In genomic region chr16:16527267-16527666, GRCm38 (mm10) we compare ENCODE assay signal across 8 mouse cellular contexts.
A peak's percentile ranks its signal among the peaks of the same experiment; 100 is the strongest.
DNase-seq lines count a peak whose midpoint lies in the region; ATAC-seq and TF ChIP-seq lines count a peak whose summit lies in the region.

No protein-coding gene starts in this region.

- ATAC-seq in hindbrain, postnatal 0 days = 0 out of 2 replicates have a peak, but pooled peaks have one; percentile 61
- ATAC-seq in liver, embryonic 12.5 days = no peak
- 0 out of 2 replicates have a peak, but pooled peaks have one; percentile 46 for ATAC-seq in neural tube, embryonic 12.5 days (ENCODE audit: low FRiP score, low read depth)
- no peak for ATAC-seq in erythroblast, adult 5-6 weeks (replicated peaks; ENCODE audit: low FRiP score, poor library complexity, severe bottlenecking)

- TF ChIP-seq POLR2A in cerebellum, adult 2 months (IDR thresholded peaks at IDR 0.05; ENCODE audit: borderline replicate concordance, insufficient read depth, low read length) = no peak

- no peaks in the 10 kb centered on the region for H3K36me3 ChIP-seq in hindbrain, postnatal 0 days (ENCODE audit: insufficient read depth, low read length)
- no peaks in the 10 kb centered on the region for H3K36me3 ChIP-seq in liver, embryonic 12.5 days
- H3K36me3 ChIP-seq in neural tube, embryonic 12.5 days = no peaks in the 10 kb centered on the region

- peak overlapping the region; percentile 74 for H3K4me3 ChIP-seq in gastrocnemius, adult 2 months
- no peak overlapping the region for H3K4me3 ChIP-seq in hindbrain, postnatal 0 days (ENCODE audit: low read length)
- H3K4me3 ChIP-seq in liver, embryonic 12.5 days = no peak overlapping the region
- no peak overlapping the region for H3K4me3 ChIP-seq in neural tube, embryonic 12.5 days
- no peak overlapping the region for H3K4me3 ChIP-seq in cerebellum, adult 2 months (replicated peaks; ENCODE audit: insufficient read depth, low read depth, low read length)

- no peaks in the 10 kb centered on the region for H3K9me3 ChIP-seq in hindbrain, postnatal 0 days (ENCODE audit: low read length)
- no peaks in the 10 kb centered on the region for H3K9me3 ChIP-seq in liver, embryonic 12.5 days (replicated peaks)
- H3K9me3 ChIP-seq in neural tube, embryonic 12.5 days = no peaks in the 10 kb centered on the region

- H3K27ac ChIP-seq in gastrocnemius, adult 2 months = peak overlapping the region; percentile 89
- peak overlapping the region; percentile 32; the same call in 1 of the 2 replicates for H3K27ac ChIP-seq in hindbrain, postnatal 0 days
- H3K27ac ChIP-seq in liver, embryonic 12.5 days = 0 out of 2 replicates have a peak overlapping the region, but pooled peaks have one; percentile 6
- no peak overlapping the region for H3K27ac ChIP-seq in neural tube, embryonic 12.5 days
- H3K27ac ChIP-seq in cerebellum, adult 2 months (ENCODE audit: insufficient read depth, low read length) = no peak overlapping the region

- no peak for TF ChIP-seq CTCF in gastrocnemius, adult 2 months (IDR thresholded peaks at IDR 0.05)
- TF ChIP-seq CTCF in hindbrain, postnatal 0 days (IDR thresholded peaks at IDR 0.05; ENCODE audit: low read depth) = no peak
- TF ChIP-seq CTCF in cerebellum, adult 2 months (IDR thresholded peaks at IDR 0.05; ENCODE audit: borderline replicate concordance, insufficient read depth, low read depth, low read length) = no peak

- peak overlapping the region; percentile 21 for H3K4me2 ChIP-seq in hindbrain, postnatal 0 days (ENCODE audit: low read depth, low read length)
- H3K4me2 ChIP-seq in liver, embryonic 12.5 days = no peak overlapping the region
- H3K4me2 ChIP-seq in neural tube, embryonic 12.5 days (replicated peaks) = no peak overlapping the region

- 31% methylated on average over 8 of the region's 8 CpGs for WGBS in hindbrain, postnatal 0 days
- 60% methylated on average over 8 of the region's 8 CpGs for WGBS in liver, embryonic 12.5 days (ENCODE audit: insufficient replicate concordance)
- 47% methylated on average over 8 of the region's 8 CpGs for WGBS in neural tube, embryonic 12.5 days
- WGBS in cerebellum, adult 2 months = 26% methylated on average over 8 of the region's 8 CpGs

- H3K9ac ChIP-seq in hindbrain, postnatal 0 days (replicated peaks; ENCODE audit: low read length) = no peak overlapping the region
- no peak overlapping the region for H3K9ac ChIP-seq in liver, embryonic 12.5 days
- H3K9ac ChIP-seq in neural tube, embryonic 12.5 days = no peak overlapping the region

- H3K4me1 ChIP-seq in hindbrain, postnatal 0 days (ENCODE audit: insufficient read depth, low read length) = peaks cover 4% of the 10 kb centered on the region; the same call in 1 of the 2 replicates
- H3K4me1 ChIP-seq in liver, embryonic 12.5 days = no peaks in the 10 kb centered on the region
- H3K4me1 ChIP-seq in neural tube, embryonic 12.5 days = peaks cover 21% of the 10 kb centered on the region; the same call in 1 of the 2 replicates
- H3K4me1 ChIP-seq in cerebellum, adult 2 months (ENCODE audit: control insufficient read depth, insufficient read depth, low read length) = peaks cover 6% of the 10 kb centered on the region

- H3K27me3 ChIP-seq in hindbrain, postnatal 0 days (ENCODE audit: insufficient read depth, low read length) = no peaks in the 10 kb centered on the region
- no peaks in the 10 kb centered on the region for H3K27me3 ChIP-seq in liver, embryonic 12.5 days (replicated peaks)
- no peaks in the 10 kb centered on the region for H3K27me3 ChIP-seq in neural tube, embryonic 12.5 days (replicated peaks)
- no peaks in the 10 kb centered on the region for H3K27me3 ChIP-seq in cerebellum, adult 2 months (ENCODE audit: control insufficient read depth, insufficient read depth, low read length)

- intact Hi-C loops in gastrocnemius, adult 2 months (cut with DNase I) = no loop called here

- DNase-seq in urinary bladder, postnatal 25 days (ENCODE audit: low spot score) = peak; percentile 18
- DNase-seq in urinary bladder, postnatal 10 days (ENCODE audit: low spot score) = no peak
- DNase-seq in gastrocnemius, adult 2 months = peak; percentile 81
- peak; percentile 26 for DNase-seq in hindbrain, postnatal 0 days (ENCODE audit: low spot score)
- DNase-seq in cerebellum, adult 2 months = no peak

Comparison
In these comparisons a context has a peak if more than half of its experiments do, and no peak if none do; other contexts are left out.
1. DNase-seq: peak in urinary bladder, postnatal 25 days (single experiment), gastrocnemius, adult 2 months (single experiment) and hindbrain, postnatal 0 days (single experiment); none in urinary bladder, postnatal 10 days (single experiment) and cerebellum, adult 2 months (0 of 2).
2. H3K27ac ChIP-seq: peak in gastrocnemius, adult 2 months (single experiment), hindbrain, postnatal 0 days (single experiment) and liver, embryonic 12.5 days (single experiment); none in neural tube, embryonic 12.5 days (single experiment) and cerebellum, adult 2 months (single experiment).
3. ATAC-seq: peak in hindbrain, postnatal 0 days (single experiment) and neural tube, embryonic 12.5 days (single experiment); none in liver, embryonic 12.5 days (single experiment) and erythroblast, adult 5-6 weeks (single experiment).